Mouse (Mus musculus) 3134 (cell line): ENCODE data around the gene Ttc21a.
A peak's percentile ranks its signal among the peaks of the same experiment; 100 is the strongest.

Experiments used
- DNase-seq: peaks from one replicate; pipeline ENCODE4 v3.0.0-alpha.2; 2011; ENCODE audit warnings: low spot score; ENCODE audit not compliant: insufficient read length; ENCODE audit errors: extremely low read depth

Ttc21a gene

GRCm38 (mm10) chr9:119974609-119975008 lies 37.2 kb downstream of the Ttc21a start:
- no peak for DNase-seq

DNA sequence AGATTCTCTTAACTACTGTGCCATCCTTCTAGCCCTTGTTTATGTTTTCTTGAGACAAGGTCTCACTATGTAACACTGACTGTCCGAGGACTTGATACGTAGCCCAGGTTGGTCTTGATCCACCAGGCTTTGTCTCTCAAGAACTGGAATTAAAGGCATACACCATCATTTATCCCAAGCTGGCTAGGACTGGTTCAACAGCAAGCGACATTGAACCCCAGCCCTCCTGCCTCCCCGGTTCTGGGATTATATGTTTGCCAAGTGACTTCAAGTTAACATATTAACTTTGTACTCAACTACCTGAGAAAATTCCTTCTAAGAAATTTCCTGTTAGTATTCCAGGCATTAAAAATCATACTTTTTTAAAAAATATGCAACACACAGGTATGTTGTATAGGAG lies 37.9 kb downstream of the Ttc21a start:
- no peak for DNase-seq

DNA sequence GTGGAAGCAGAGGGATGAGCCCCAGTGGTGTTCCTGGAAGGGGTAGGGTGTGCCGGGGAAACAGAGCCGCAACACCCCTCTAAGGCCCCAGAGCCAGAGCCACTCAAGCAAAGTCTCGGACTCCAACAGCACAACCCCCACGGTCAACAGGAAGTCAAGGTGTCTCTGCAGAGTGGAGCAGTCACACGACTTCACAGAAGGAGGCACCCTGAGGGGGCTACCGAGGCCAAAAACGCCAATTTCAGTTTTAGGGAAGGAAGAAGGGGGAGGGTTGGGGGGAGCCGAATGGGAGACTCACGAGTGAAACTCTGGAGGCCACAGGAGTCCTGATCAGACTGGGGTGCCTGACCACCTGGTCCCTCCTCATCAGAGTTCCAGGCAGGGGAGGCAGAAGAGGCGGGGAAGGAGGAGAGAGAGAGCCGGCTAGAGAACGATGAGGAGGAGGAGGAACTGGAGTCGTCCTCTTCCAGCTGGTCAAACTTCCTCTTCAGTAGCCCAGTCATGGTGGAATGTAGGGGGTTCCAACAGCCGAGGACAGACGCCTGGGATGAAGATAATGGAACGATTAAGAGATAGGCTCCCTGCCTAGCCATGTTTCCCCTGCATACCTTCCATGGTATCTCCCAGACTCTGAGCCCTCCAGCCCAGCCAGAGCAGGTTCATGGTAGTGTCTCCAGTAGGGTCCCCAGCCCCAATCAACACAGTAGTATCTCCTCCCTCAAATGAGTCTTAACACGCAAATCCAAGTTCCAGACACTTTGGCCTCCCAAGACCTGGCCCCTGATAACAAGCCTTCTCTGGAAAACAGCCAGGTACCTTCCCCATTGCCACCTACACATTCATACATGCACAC lies 39.5 kb downstream of the Ttc21a start:
- DNase-seq = no peak

DNA sequence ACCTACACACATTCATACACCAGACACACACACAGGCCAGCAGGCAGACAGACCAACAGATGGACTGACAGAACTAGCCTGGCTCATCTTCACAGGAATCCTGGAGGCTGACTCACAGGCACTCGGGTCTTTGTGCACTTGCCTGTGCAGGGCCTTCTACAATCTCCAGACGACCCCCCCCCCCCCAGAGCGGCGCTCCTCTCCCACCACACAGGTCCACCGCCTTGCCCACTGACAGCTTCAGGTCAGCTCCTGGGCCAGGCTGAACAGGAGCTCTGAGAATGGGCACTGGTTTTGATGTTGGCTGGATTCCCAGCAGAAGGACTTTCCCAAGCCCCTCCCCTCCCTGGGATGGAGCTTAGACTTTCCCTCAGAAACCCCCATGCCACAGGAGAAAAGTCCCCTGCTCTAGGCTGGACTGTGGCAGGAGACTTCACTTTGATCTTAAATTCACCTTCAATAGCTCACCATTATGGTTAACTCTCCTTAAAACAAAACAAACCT lies 40.2 kb downstream of the Ttc21a start:
- no peak for DNase-seq

DNA sequence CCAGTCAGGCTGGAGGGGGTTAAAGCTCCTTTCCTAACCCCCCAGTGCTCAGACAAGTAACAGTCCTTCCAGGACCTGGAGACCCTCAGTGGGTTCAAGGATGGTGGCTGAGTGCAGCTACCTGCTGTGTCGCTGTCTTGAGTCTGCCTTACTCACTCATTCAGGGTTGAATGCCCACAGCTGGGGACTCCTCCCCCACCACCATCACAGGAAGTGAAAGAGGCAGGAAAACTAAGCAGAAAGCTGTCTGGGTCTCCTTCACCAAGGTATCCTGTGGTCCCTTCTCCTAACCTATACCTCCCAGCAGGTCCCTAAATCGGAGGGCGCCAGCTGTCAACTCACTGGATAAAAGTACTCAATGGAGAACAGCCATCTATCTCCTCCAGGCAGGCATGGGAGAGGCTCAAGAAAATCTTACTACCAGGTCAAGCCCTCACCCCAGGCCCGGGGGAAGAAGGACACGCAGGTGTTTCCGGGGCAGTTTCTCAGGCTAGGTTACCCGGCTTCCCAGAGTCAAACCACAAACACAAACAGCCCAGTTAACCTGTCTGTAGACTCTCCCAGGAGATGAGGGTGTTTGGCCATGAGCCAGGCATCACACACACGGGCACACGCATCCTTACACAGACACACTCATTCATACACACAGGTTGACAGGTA lies 40.9 kb downstream of the Ttc21a start:
- DNase-seq = no peak

DNA sequence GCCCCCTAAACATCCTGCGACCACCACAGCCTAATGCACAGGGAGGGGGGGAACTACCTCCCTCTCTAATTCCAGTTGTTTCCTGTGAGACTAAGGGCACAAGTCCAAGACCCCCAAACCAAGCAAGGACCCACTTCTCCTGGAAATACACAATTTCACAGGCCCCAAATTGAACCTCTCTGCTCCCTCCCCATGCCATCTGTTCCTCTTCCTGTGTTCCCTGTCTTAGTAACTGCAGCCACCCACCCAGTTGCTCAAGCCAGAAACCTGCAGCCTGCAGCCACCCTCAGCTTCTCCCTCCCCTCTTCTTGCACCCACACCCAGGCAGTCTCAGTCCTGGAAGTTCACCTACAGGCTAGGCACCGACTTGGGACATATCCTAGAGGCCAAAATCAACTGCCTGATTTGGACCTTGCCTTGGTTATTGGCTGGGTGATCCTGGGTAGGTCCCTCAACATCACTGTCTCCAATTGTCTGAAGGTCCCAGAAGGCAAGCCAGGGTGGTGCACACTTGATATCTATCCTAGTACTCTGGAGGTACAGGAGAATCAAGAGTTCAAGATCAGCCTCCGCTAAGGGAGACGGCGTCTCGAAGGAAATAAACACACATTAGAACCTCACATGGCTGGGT lies 41.5 kb downstream of the Ttc21a start:
- no peak for DNase-seq

GRCm38 (mm10) chr9:119979749-119980148 lies 42.3 kb downstream of the Ttc21a start:
- no peak for DNase-seq

GRCm38 (mm10) chr9:119980770-119981182 lies 43.4 kb downstream of the Ttc21a start:
- no peak for DNase-seq

DNA sequence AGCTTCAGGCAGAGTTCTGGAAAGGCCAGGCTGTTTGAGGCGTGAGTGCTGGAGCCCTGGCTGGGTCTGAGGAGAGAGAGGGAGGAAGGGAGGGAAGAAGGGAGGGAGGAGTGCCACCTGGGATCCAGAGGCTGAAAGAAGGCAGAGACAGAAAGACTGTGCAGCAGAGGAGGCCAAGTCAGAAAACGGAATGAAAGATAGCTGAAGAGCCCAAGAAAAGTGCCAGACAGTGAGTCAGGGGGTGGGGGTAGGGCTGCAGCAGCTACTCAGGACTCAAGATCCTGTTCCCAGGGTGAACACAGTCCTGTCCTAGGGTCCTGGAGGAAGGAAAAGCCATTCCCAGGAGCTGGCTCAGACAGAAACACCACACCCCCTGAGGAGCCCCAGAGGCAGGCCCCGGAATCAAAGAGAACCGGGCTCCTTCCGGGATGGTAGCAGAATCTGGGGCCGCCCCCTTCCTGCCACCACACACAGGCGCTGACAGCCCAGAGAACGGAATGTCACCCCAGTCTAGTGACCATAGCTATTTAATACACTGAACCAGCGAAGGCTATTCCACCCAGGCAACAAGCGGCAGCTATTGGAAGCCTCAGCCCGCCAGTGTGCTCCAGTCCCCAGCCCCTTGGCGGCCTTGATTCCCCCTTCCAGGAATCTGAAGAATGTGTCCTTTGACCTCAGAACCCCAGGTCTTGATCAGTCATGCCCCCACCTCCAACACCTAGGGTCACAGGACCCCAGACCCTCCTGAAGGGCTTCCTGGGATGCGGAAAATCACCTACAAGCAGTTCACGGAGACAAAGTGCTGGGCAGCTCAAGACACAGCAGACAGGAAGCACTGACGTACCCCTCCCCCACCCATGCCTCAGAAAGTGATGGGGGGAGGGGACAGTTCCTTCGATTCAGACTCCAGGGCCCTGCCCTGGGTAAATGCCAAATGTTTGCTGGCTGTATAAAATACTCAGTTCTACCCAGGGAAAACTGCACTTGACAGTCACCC lies 44.1 kb downstream of the Ttc21a start:
- peak; percentile 75 for DNase-seq

DNA sequence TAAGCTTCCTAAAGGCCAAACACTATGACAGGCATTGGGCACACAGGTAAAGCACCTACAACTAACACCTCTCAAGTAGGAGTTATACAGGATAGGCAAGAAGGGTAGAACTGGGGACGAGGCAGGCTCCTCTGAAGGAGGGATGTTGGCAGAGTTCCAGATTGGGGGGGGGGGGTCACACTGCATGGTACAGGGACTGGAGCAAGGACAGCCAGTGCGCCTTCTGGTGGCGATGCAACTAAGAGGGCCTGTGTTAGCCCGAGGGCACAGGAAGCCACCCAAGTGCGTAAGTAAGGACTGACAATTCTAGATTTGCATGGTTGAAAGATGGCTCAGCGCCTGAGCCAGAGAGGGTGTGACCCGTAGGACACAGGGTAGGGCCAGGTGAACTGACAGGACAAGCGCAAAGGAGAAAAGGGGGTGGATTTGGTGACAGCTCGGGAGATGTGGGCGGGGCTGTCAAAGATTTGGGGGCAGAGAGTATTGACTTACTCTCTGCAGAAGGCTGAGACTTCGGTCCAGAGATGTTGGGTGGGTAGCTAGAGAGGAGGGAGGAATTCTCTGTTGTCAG lies 44.9 kb downstream of the Ttc21a start:
- peak; percentile 72 for DNase-seq

DNA sequence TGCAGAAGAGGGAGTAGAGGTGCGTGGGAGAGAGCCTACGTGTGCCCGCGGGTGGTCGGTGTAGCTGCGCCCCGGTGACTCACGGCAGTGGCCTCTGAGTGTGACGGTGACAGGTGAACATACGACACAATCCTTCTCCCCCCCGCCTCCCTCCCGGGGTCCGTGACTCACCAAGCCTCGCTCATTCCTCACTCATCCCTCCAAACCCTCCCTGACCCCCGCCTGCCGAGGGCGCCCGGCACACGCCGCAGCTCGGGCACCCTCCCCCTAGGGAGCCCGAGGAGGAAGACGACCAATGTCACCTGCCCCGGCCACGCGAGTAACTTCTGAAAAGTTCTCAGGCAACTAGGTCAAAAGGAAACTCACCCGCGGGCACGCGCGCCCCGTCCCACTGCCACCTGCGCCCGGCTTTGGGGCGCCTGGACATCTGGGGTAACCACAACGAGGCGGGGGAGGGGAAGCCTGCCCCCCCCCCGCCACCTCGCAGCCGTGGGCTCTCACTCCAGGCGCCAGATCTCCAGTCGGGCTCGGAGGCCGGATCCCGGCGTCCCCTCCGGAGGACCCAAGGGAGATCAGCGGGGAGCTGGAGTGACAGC lies 45.6 kb downstream of the Ttc21a start:
- peak; percentile 85 for DNase-seq

DNA sequence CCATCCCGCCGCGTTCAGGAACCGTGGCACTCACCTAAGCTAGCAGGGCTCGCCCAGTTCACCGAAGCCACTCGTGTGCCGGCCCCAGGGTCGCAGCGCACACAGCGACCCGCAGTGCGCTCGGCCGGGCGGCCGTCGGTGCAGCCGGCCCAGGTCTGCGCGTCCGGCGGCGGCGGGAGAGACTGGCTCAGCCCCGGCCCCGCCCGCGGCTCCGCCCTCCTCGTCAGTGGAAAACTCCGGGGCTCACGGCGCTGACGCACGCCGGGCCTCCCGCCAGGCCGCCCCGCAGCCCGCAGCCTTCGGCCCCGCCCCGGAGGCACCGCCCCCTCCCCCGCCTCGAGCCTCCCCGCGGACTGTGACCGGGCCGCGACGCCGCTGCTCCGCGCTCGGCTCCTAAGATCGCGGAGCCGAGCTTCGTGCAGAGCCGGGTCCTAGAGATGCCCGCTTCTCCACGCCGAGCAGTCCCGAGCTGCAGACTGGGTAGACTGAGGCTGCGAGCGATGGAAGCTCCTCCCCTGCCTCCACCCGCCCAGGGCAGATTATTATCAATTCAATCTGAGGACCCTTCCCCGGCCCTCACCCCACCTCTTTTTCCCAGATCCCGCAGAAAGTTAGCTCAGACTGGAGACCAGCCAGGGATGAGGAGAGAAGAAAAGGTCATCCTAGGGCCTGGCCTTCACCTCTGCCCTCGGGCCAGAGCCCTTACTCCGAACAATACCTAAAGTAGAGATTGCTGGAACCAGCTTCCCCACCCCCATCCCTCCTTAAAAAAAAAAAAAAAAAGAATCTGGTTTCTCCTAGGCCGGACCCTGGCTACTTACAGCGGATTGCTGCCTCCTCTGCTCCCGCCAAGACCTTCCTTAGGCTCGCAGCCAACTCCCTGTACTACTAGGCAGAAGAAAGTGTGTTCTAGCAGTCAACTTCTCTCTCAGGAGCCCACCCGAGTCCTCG lies 46.5 kb downstream of the Ttc21a start:
- peak; percentile 83 for DNase-seq

DNA sequence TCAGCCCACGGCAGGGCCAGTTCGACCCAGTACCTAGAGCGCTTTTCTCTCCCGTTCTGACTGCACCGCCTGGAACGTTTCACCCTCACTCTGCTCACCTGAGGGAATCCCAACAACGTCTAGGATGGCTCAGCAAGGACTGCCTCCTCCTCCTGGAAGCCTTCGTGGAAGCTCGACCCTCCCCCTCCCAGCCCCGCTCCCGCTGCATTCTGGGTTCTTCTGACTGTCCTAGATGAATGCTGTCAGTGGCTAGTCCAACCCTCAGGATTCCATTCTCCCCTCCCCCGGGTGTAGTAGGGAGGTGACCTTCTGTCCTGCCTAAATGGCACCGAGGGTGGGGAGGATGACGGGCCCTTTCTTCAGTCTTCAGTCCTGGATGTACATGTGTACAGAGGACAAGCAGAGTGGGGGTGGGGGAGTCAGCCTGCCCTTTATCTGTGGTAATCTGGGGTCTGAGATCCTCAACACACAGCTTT lies 47.2 kb downstream of the Ttc21a start, which contains the start of gene Csrnp1:
TSS of gene Csrnp1 (minus strand) at position 123 of the 476 bp plus-strand sequence.
- DNase-seq = peak; percentile 38

DNA sequence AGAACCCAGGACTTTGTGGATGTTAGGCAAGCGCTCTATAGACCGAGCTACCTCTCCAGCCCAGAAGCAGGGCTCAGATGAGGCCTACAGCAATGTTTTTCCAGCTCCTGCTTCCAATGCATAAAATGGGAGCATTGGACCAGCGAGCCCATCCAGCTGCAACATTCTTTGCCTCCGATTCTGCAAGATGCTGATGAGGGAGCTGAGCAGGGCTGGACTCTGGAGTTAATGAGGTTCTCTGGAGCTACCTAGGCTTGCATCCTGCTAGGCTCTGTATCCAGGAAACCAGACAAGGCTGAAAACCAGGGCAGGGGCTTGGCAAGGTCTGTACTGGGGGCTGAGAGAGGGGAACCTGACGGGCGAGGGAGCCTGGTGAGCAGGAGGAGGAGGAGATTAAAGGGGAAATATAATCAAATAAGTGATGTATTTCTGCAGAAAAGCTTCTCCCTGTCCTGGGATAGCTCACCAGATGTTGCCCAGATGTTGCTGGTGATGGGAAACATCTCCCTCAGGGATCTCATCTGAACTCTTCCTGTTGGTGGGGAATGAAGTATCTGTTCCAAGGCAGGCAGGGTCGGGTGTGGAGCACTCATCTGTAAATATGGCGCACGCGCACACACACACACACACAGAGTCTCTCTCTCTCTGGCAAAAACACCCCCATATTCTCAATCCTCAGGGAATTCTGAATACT lies 48.6 kb downstream of the Ttc21a start:
- DNase-seq = no peak

- no peak for DNase-seq
These were observed 50.9 kb downstream of the Ttc21a start for GRCm38 (mm10) chr9:119988304-119988703.

GRCm38 (mm10) chr9:119991310-119991709 lies 53.9 kb downstream of the Ttc21a start:
- DNase-seq = no peak

DNA sequence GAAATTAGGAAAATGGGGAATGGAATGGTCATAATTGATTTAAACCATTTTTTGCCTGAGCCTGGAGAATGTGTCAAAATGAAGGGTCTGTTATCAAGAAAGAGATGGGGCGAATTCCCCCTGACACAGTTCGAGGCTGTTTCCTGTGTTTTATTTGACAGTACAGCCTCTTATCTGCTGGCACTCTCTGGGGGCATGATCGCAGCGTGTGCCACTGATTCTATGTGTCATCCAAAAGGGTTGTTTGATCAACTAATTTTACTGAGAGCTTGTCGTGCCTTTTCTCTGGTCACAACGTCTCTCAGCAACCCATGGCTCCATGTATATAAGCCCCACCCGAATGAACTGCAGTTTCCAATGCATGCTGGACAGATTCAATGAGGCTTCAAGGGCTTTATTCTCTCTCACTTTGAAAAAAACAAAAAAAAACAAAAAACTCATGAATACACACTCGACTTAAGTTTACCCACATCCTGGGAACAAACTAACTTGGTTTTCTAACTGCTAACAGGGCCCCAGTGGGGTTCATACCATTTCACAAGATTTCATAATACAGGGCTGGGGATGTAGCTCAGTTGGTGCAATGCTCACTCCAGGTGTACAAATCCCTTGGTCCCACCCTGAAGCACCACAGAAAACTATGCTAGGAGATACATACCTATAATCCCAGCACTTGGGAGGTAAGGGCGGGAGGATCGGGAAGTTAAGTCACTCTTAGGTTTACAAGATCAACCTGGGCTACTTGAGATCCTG lies 55.9 kb downstream of the Ttc21a start:
- no peak for DNase-seq
